Mouse (Mus musculus) bone marrow, adult 2 months (tissue): Measurements from ENCODE around the gene Acpp.

Source experiments
- CTCF ChIP-seq: fragments of 200-500 bp; IDR thresholded peaks from 2 replicates; pipeline ENCODE4 v1.5.1; 2011; ENCODE audit warnings: low read length, control low read depth; ENCODE audit not compliant: control insufficient read depth, insufficient read depth
- POLR2A ChIP-seq: fragments of 200-500 bp; IDR thresholded peaks from 2 replicates; pipeline ENCODE4 v1.6.1; 2011; ENCODE audit warnings: low read depth, mild to moderate bottlenecking, control low read depth, low read length, borderline replicate concordance; ENCODE audit not compliant: control insufficient read depth

DNA sequence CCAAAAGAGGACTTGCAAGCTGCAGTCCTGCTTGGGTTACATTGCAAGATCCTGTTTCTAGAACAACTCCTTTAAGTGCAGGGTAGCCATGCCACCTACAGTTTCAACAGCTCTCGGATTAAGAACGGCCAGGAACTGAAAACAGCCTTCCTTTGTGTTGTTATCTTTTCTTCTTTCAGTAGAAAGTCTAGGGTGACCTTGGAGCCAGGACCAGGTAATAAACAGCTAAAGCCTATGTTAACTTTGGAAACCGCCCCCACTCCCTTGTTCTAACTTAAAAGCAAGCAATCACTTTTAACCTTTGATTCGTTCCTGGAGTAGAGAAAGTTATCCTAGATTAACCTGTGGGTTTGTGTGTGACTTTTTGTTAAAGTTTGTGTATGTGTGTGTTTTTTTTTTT, 33.2 kb downstream of the Acpp start:
- TF ChIP-seq POLR2A (no peak), CTCF (no peak)
